Mouse (Mus musculus) heart, embryonic 14.5 days (tissue): ENCODE measurements around the gene Pkig. TPM values are rescaled to one million over a fixed set of nuclear protein-coding genes. Genes with fewer than 3 reads are reported as not detected.

Experiments used
- ATAC-seq: fragments of 200-750 bp; cut with Nextera tagmentation; 2 replicates; pipeline ENCODE4 v1.8.0; 2017; ENCODE audit warnings: low read depth, moderate TSS enrichment; ENCODE audit not compliant: insufficient number of reproducible peaks, insufficient read depth, low FRiP score
- H3K27ac ChIP-seq, 2 experiments: fragments of 200-500 bp in 1 of 2; fragments of 300-500 bp in 1 of 2; sonication (generic) in 1 of 2; replicated peaks in 1 of 2; 2 replicates each; pipeline ENCODE4 v1.5.1; 2012 to 2014; ENCODE audit warnings: low read depth in 2 of 2, low read length in 2 of 2, control low read depth in 1 of 2, mild to moderate bottlenecking in 1 of 2, mixed read lengths in 1 of 2; ENCODE audit not compliant: control insufficient read depth in 1 of 2, insufficient read depth in 1 of 2
- H3K27me3 ChIP-seq: fragments of 300-500 bp; sonication (generic); 2 replicates; pipeline ENCODE4 v1.6.1; 2014; ENCODE audit warnings: mild to moderate bottlenecking, low read length, control low read depth; ENCODE audit not compliant: control insufficient read depth, insufficient read depth
- H3K36me3 ChIP-seq: fragments of 300-500 bp; sonication (generic); 2 replicates; pipeline ENCODE4 v1.6.1; 2014; ENCODE audit warnings: mild to moderate bottlenecking, control low read depth, low read length, mixed read lengths; ENCODE audit not compliant: control insufficient read depth, insufficient read depth
- H3K4me1 ChIP-seq, 2 experiments: fragments of 200-500 bp in 1 of 2; fragments of 300-500 bp in 1 of 2; sonication (generic) in 1 of 2; 2 replicates each; pipeline ENCODE4 v1.6.1; 2012 to 2014; ENCODE audit warnings: low read length in 2 of 2, control low read depth in 1 of 2, mixed read lengths in 1 of 2; ENCODE audit not compliant: control insufficient read depth in 2 of 2, insufficient read depth in 2 of 2
- H3K4me2 ChIP-seq: fragments of 300-500 bp; sonication (generic); 2 replicates; pipeline ENCODE4 v1.6.1; 2014; ENCODE audit warnings: mild to moderate bottlenecking, low read length
- H3K4me3 ChIP-seq, 2 experiments: fragments of 200-500 bp in 1 of 2; fragments of 300-500 bp in 1 of 2; sonication (generic) in 1 of 2; 2 replicates each; pipeline ENCODE4 v1.5.1; 2012 to 2014; ENCODE audit warnings: low read length in 2 of 2, mild to moderate bottlenecking in 2 of 2, control low read depth in 1 of 2, low read depth in 1 of 2, moderate library complexity in 1 of 2; ENCODE audit not compliant: control insufficient read depth in 1 of 2, insufficient read depth in 1 of 2
- H3K9ac ChIP-seq: fragments of 300-500 bp; sonication (generic); 2 replicates; pipeline ENCODE4 v1.6.1; 2014; ENCODE audit warnings: mild to moderate bottlenecking, low read length
- H3K9me3 ChIP-seq: fragments of 300-500 bp; sonication (generic); 2 replicates; pipeline ENCODE4 v1.6.1; 2016; ENCODE audit warnings: low read length, control low read depth; ENCODE audit not compliant: control insufficient read depth
- WGBS: fragments of 180-500 bp; shearing (Covaris S2); extraction: QIAGEN DNeasy Blood & Tissue Kit; methylation state at CpG from one replicate; pipeline ENCODE4 v1.1.7; 2014; 5-methylcytosine and 5-hydroxymethylcytosine counted together
- polyA plus RNA-seq: library from polyadenylated mRNA; unstranded; fragments of >200 nt; fragmentation: Nextera tagmentation; extraction: Ambion mirVana; gene quantifications from 2 replicates; pipeline ENCODE4 v1.2.1, GENCODE M21; 2014

Pkig gene
- polyA plus RNA-seq, 1 experiment from 2014 or later: 324 TPM

GRCm38 (mm10) chr2:163722550-163722949 lies 64.4 kb downstream of the Pkig start:
- peak overlapping the region; percentile 30 to 50; a peak in 2 of 4 replicates for H3K27ac ChIP-seq
- WGBS: 64% methylated on average over 7 of the region's 7 CpGs
- H3K4me3 ChIP-seq: no peak overlapping the region
- H3K9ac ChIP-seq: no peak overlapping the region
- H3K27me3 ChIP-seq: no peaks in the 10 kb centered on the region
- peaks cover 12 to 28% of the 10 kb centered on the region in 2 experiments for H3K4me1 ChIP-seq
- peak; percentile 64 for ATAC-seq
- H3K36me3 ChIP-seq: peaks cover 60% of the 10 kb centered on the region
- no peaks in the 10 kb centered on the region for H3K9me3 ChIP-seq
- no peak overlapping the region for H3K4me2 ChIP-seq

DNA sequence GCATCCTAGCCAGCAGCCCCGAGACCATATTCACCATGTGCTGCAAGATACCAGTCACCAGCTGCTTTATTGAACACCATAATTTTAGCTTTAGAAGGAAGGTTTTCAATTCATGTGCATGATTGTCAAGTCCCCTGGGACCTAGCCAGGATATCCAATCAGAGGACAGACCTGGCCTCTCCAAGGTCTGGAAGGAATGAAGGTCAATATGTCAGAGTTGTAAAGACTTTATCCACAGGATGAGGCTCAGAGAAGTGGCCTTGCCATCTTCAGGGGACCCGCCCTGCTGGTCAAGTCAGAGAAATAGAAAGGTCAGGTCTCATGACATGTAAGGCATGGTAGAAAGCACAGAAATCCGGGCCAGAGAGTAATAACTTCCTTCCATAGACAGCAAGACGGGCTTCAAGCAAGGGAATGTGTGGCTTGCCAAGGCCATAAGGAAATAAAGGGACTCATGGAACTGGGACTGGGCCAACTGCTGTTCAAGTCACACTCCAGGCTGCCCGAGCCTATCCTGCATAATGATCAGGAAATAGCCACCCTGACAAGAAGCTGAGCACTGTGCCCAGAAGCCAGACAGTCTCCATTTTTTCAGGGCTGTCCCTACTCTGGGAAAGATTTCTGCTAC lies 68.7 kb downstream of the Pkig start:
- Histone ChIP-seq H3K4me1 (peaks cover 4 to 14% of the 10 kb centered on the region in 2 experiments; a peak in 2 of 4 replicates), H3K27ac (no peak overlapping the region; a peak in 1 of 4 replicates), H3K9ac (no peak overlapping the region), H3K36me3 (peaks cover 77% of the 10 kb centered on the region), H3K4me3 (no peak overlapping the region), H3K27me3 (no peaks in the 10 kb centered on the region), H3K4me2 (no peak overlapping the region), H3K9me3 (no peaks in the 10 kb centered on the region)
- ATAC-seq: no peak
- 61% methylated on average over 5 of the region's 5 CpGs for WGBS

- no peak overlapping the region for H3K4me3 ChIP-seq
- H3K27me3 ChIP-seq: no peaks in the 10 kb centered on the region
- H3K4me2 ChIP-seq: no peak overlapping the region
- peaks cover 78% of the 10 kb centered on the region for H3K36me3 ChIP-seq
- H3K4me1 ChIP-seq: 0 out of 4 replicates have a peak, but pooled peaks cover 0 to 4% of the 10 kb centered on the region in 2 experiments
- WGBS: 78% methylated on average over 4 of the region's 4 CpGs
- no peak for ATAC-seq
- H3K27ac ChIP-seq: no peak overlapping the region
- H3K9ac ChIP-seq: no peak overlapping the region
- H3K9me3 ChIP-seq: no peaks in the 10 kb centered on the region
Observed at GRCm38 (mm10) chr2:163728300-163728699, 70.1 kb downstream of the Pkig start.

GRCm38 (mm10) chr2:163732021-163732420 lies 73.8 kb downstream of the Pkig start:
- WGBS: 87% methylated on average over 11 of the region's 11 CpGs
- Histone ChIP-seq H3K9me3 (no peaks in the 10 kb centered on the region), H3K27me3 (no peaks in the 10 kb centered on the region), H3K4me3 (no peak overlapping the region), H3K36me3 (peaks cover 43% of the 10 kb centered on the region), H3K27ac (no peak overlapping the region), H3K9ac (no peak overlapping the region), H3K4me1 (peaks cover 15 to 24% of the 10 kb centered on the region in 2 experiments), H3K4me2 (no peak overlapping the region)
- no peak for ATAC-seq

DNA sequence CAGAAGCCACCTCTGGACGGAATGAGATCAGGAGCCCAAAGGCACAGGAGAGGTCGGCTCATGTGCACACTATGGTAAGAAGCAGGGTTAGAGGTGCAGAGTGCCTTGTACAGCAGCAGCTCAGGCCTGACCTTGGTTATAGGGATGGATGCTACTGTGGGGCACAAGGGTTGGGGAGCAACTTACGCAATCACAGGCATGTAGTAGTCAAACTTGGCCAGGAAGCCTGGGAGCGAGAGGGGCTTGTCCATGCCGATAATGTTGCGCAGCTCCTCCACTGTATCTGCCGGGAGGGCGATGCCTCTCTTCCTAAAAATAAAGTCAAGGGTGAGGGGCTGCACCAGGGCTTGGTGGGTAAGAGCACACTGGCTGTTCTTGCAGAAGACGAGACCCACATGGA lies 77.0 kb downstream of the Pkig start:
- WGBS: 75% methylated on average over 9 of the region's 9 CpGs
- ATAC-seq: no peak
- no peak overlapping the region for H3K4me3 ChIP-seq
- H3K36me3 ChIP-seq: peaks cover 20% of the 10 kb centered on the region
- H3K9ac ChIP-seq: no peak overlapping the region
- H3K27me3 ChIP-seq: no peaks in the 10 kb centered on the region
- H3K4me1 ChIP-seq: peaks cover 15 to 24% of the 10 kb centered on the region in 2 experiments
- no peak overlapping the region for H3K4me2 ChIP-seq
- H3K9me3 ChIP-seq: no peaks in the 10 kb centered on the region
- no peak overlapping the region for H3K27ac ChIP-seq

DNA sequence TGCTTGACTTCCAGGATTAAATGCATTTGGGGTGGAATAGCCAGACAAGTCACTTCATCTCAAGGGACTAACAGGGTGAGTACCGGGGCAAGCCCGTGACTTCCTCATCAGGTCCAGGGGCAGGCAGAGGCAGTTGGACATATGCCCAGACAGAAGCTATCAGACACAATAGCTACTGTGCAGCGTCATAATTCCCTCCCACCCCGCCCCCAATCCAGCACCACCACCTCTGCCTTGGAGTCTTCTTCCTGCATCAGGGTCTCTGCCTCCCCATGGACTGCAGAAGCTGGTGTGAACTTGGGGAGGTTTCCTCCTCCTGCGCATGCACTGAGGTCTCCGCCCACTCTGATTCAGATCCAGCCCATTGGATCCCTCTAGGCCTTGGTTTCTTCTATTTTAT lies 77.8 kb downstream of the Pkig start:
- Histone ChIP-seq H3K9ac (no peak overlapping the region), H3K27ac (0 out of 4 replicates have a peak overlapping the region, but pooled peaks of 1 of the 2 experiments have one; percentile 10), H3K4me2 (no peak overlapping the region), H3K4me1 (peaks cover 15 to 24% of the 10 kb centered on the region in 2 experiments), H3K9me3 (no peaks in the 10 kb centered on the region), H3K36me3 (peaks cover 15% of the 10 kb centered on the region), H3K4me3 (no peak overlapping the region), H3K27me3 (no peaks in the 10 kb centered on the region)
- WGBS: 24% methylated on average over 6 of the region's 6 CpGs
- peak; percentile 73; the same call in 1 of the 2 replicates for ATAC-seq

DNA sequence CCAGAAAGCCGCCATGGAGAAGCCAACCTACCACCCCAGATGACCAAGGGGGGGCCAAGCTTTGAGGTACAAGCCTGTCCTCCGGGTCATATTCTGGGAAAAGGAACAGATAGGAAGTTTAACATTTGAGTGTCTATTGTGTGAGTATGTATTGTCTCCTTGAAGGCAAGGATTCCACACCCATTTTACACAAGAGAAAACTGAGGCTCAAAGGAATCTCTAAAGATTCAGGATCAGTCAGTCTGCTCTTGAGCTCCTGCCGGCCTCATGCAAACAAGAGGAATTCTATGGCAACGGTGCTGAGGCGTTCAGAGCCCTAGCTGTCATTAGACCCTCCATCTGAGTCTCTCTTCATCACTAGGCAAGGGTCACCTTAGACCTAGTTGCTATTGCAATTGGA lies 84.5 kb downstream of the Pkig start:
- Histone ChIP-seq H3K4me3 (no peak overlapping the region), H3K9ac (no peak overlapping the region)

GRCm38 (mm10) chr2:163743357-163743756 lies 85.2 kb downstream of the Pkig start:
- Histone ChIP-seq H3K27me3 (peaks cover 11% of the 10 kb centered on the region), H3K27ac (no peak overlapping the region), H3K9ac (no peak overlapping the region), H3K36me3 (no peaks in the 10 kb centered on the region), H3K4me3 (no peak overlapping the region), H3K4me1 (peaks cover 4% of the 10 kb centered on the region in 2 experiments; a peak in 3 of 4 replicates), H3K4me2 (no peak overlapping the region), H3K9me3 (no peaks in the 10 kb centered on the region)
- WGBS: 51% methylated on average over 6 of the region's 6 CpGs
- no peak for ATAC-seq

More for the DNA sequence above, 84.5 kb downstream of the Pkig start:
- peaks cover 4% of the 10 kb centered on the region; the same call in 1 of the 2 replicates for H3K27me3 ChIP-seq
- 78% methylated on average over 5 of the region's 5 CpGs for WGBS
- H3K36me3 ChIP-seq: no peaks in the 10 kb centered on the region
- no peaks in the 10 kb centered on the region for H3K9me3 ChIP-seq
- H3K4me1 ChIP-seq: peaks cover 4% of the 10 kb centered on the region in 2 experiments; a peak in 3 of 4 replicates
- H3K4me2 ChIP-seq: no peak overlapping the region
- ATAC-seq: no peak
- no peak overlapping the region for H3K27ac ChIP-seq
